Mouse (Mus musculus): ENCODE results near the gene Map3k5. TPM values are rescaled to one million over a fixed set of nuclear protein-coding genes. Genes with fewer than 3 reads are reported as not detected.

Map3k5 gene
- polyA plus RNA-seq, 1 experiment from 2014 or later = 1.9 TPM

GRCm38 (mm10) chr10:20040677-20041076 lies 106.4 kb downstream of the Map3k5 start:
- Histone ChIP-seq H3K9ac (no peak overlapping the region), H3K9me3 (no peaks in the 10 kb centered on the region), H3K27me3 (no peaks in the 10 kb centered on the region), H3K4me3 (no peak overlapping the region), H3K4me1 (peaks cover 2% of the 10 kb centered on the region), H3K27ac (no peak overlapping the region), H3K36me3 (no peaks in the 10 kb centered on the region), H3K4me2 (no peak overlapping the region)
- WGBS = 65% methylated on average over 4 of the region's 4 CpGs
- ATAC-seq (ENCODE audit: borderline replicate concordance, extremely low read depth, low FRiP score, low TSS enrichment) = no peak

- H3K36me3 ChIP-seq = no peaks in the 10 kb centered on the region
- 86% methylated on average over 8 of the region's 8 CpGs for WGBS
- H3K27me3 ChIP-seq = no peaks in the 10 kb centered on the region
- H3K9me3 ChIP-seq = no peaks in the 10 kb centered on the region
- no peak overlapping the region for H3K4me3 ChIP-seq
- H3K9ac ChIP-seq = no peak overlapping the region
- no peak for ATAC-seq (ENCODE audit: borderline replicate concordance, extremely low read depth, low FRiP score, low TSS enrichment)
- H3K4me2 ChIP-seq = no peak overlapping the region
- H3K4me1 ChIP-seq = peaks cover 9% of the 10 kb centered on the region
- no peak overlapping the region for H3K27ac ChIP-seq
Measured at GRCm38 (mm10) chr10:20042081-20042480, 107.8 kb downstream of the Map3k5 start.

- Histone ChIP-seq H3K4me2 (no peak overlapping the region), H3K4me3 (no peak overlapping the region), H3K4me1 (peaks cover 9% of the 10 kb centered on the region), H3K27ac (no peak overlapping the region), H3K9ac (no peak overlapping the region), H3K9me3 (no peaks in the 10 kb centered on the region), H3K36me3 (no peaks in the 10 kb centered on the region), H3K27me3 (no peaks in the 10 kb centered on the region)
- no peak for ATAC-seq (ENCODE audit: borderline replicate concordance, extremely low read depth, low FRiP score, low TSS enrichment)
- 88% methylated on average over 2 of the region's 2 CpGs for WGBS
Measured at GRCm38 (mm10) chr10:20044051-20044450, 109.8 kb downstream of the Map3k5 start.

- H3K27ac ChIP-seq = peak overlapping the region; percentile 82
- H3K4me3 ChIP-seq = no peak overlapping the region
- no peak overlapping the region for H3K4me2 ChIP-seq
- 15% methylated on average over 4 of the region's 4 CpGs for WGBS
- no peaks in the 10 kb centered on the region for H3K27me3 ChIP-seq
- no peaks in the 10 kb centered on the region for H3K36me3 ChIP-seq
- H3K4me1 ChIP-seq = peaks cover 9% of the 10 kb centered on the region
- peak; percentile 77; the same call in 1 of the 2 replicates for ATAC-seq (ENCODE audit: borderline replicate concordance, extremely low read depth, low FRiP score, low TSS enrichment)
- no peaks in the 10 kb centered on the region for H3K9me3 ChIP-seq
- H3K9ac ChIP-seq = no peak overlapping the region
Measured at GRCm38 (mm10) chr10:20045733-20046495, 111.6 kb downstream of the Map3k5 start.

- H3K9ac ChIP-seq = no peak overlapping the region
Measured at GRCm38 (mm10) chr10:20056859-20057644, 122.8 kb downstream of the Map3k5 start.

GRCm38 (mm10) chr10:20058031-20058430 lies 123.8 kb downstream of the Map3k5 start:
- no peaks in the 10 kb centered on the region for H3K27me3 ChIP-seq
- no peak for ATAC-seq (ENCODE audit: borderline replicate concordance, extremely low read depth, low FRiP score, low TSS enrichment)
- no peak overlapping the region for H3K27ac ChIP-seq
- no peak overlapping the region for H3K4me2 ChIP-seq
- no peak overlapping the region for H3K4me3 ChIP-seq
- no peak overlapping the region for H3K9ac ChIP-seq
- WGBS = 85% methylated on average over 10 of the region's 10 CpGs
- H3K9me3 ChIP-seq = no peaks in the 10 kb centered on the region
- H3K4me1 ChIP-seq = no peaks in the 10 kb centered on the region
- H3K36me3 ChIP-seq = no peaks in the 10 kb centered on the region

More at GRCm38 (mm10) chr10:20056859-20057644, 122.8 kb downstream of the Map3k5 start:
- Histone ChIP-seq H3K4me1 (no peaks in the 10 kb centered on the region), H3K27me3 (no peaks in the 10 kb centered on the region), H3K4me3 (no peak overlapping the region), H3K27ac (no peak overlapping the region), H3K4me2 (no peak overlapping the region), H3K9me3 (no peaks in the 10 kb centered on the region), H3K36me3 (no peaks in the 10 kb centered on the region)
- ATAC-seq (ENCODE audit: borderline replicate concordance, extremely low read depth, low FRiP score, low TSS enrichment) = no peak
- 83% methylated on average over 14 of the region's 14 CpGs for WGBS

- Histone ChIP-seq H3K27me3 (no peaks in the 10 kb centered on the region), H3K9me3 (no peaks in the 10 kb centered on the region), H3K36me3 (no peaks in the 10 kb centered on the region), H3K9ac (no peak overlapping the region), H3K4me2 (no peak overlapping the region), H3K27ac (no peak overlapping the region), H3K4me3 (no peak overlapping the region), H3K4me1 (no peaks in the 10 kb centered on the region)
- 62% methylated on average over 10 of the region's 10 CpGs for WGBS
- ATAC-seq (ENCODE audit: borderline replicate concordance, extremely low read depth, low FRiP score, low TSS enrichment) = no peak
Measured at GRCm38 (mm10) chr10:20058841-20059240, 124.6 kb downstream of the Map3k5 start.

GRCm38 (mm10) chr10:20060320-20060970 lies 126.2 kb downstream of the Map3k5 start:
- Histone ChIP-seq H3K4me3 (no peak overlapping the region), H3K36me3 (no peaks in the 10 kb centered on the region), H3K9me3 (no peaks in the 10 kb centered on the region), H3K4me2 (no peak overlapping the region), H3K27me3 (no peaks in the 10 kb centered on the region), H3K27ac (no peak overlapping the region), H3K9ac (no peak overlapping the region), H3K4me1 (no peaks in the 10 kb centered on the region)
- no peak for ATAC-seq (ENCODE audit: borderline replicate concordance, extremely low read depth, low FRiP score, low TSS enrichment)
- 68% methylated on average over 15 of the region's 15 CpGs for WGBS

GRCm38 (mm10) chr10:20064556-20065207 lies 130.4 kb downstream of the Map3k5 start:
- Histone ChIP-seq H3K36me3 (no peaks in the 10 kb centered on the region), H3K9ac (no peak overlapping the region), H3K4me1 (no peaks in the 10 kb centered on the region), H3K9me3 (no peaks in the 10 kb centered on the region), H3K27ac (no peak overlapping the region), H3K4me2 (no peak overlapping the region), H3K4me3 (no peak overlapping the region), H3K27me3 (no peaks in the 10 kb centered on the region)
- WGBS = 74% methylated on average over 9 of the region's 9 CpGs
- ATAC-seq (ENCODE audit: borderline replicate concordance, extremely low read depth, low FRiP score, low TSS enrichment) = no peak

- H3K27me3 ChIP-seq = no peaks in the 10 kb centered on the region
- H3K4me2 ChIP-seq = no peak overlapping the region
- no peak overlapping the region for H3K27ac ChIP-seq
- H3K4me3 ChIP-seq = no peak overlapping the region
- H3K4me1 ChIP-seq = no peaks in the 10 kb centered on the region
- WGBS = 94% methylated on average over 1 of the region's 1 CpGs
- no peak overlapping the region for H3K9ac ChIP-seq
- no peak for ATAC-seq (ENCODE audit: borderline replicate concordance, extremely low read depth, low FRiP score, low TSS enrichment)
- no peaks in the 10 kb centered on the region for H3K9me3 ChIP-seq
- H3K36me3 ChIP-seq = no peaks in the 10 kb centered on the region
Measured at GRCm38 (mm10) chr10:20066069-20066665, 131.9 kb downstream of the Map3k5 start.

- no peak overlapping the region for H3K4me2 ChIP-seq
- no peak overlapping the region for H3K4me3 ChIP-seq
- H3K9me3 ChIP-seq = no peaks in the 10 kb centered on the region
- H3K27me3 ChIP-seq = no peaks in the 10 kb centered on the region
- H3K4me1 ChIP-seq = no peaks in the 10 kb centered on the region
- WGBS = 86% methylated on average over 11 of the region's 11 CpGs
- no peaks in the 10 kb centered on the region for H3K36me3 ChIP-seq
- no peak overlapping the region for H3K27ac ChIP-seq
- no peak for ATAC-seq (ENCODE audit: borderline replicate concordance, extremely low read depth, low FRiP score, low TSS enrichment)
- H3K9ac ChIP-seq = no peak overlapping the region
Measured at GRCm38 (mm10) chr10:20069771-20070460, 135.6 kb downstream of the Map3k5 start.

All from lung, embryonic 15.5 days (tissue).